Mouse (Mus musculus) CH12.LX (cell line): ENCODE results near the gene 1110032A03Rik. TPM values are rescaled to one million over a fixed set of nuclear protein-coding genes. Genes with fewer than 3 reads are reported as not detected.

Experiments used
- DNase-seq: peaks from one replicate; pipeline ENCODE4 v3.0.0-alpha.2; 2013; ENCODE audit errors: extremely low read depth
- H3K27ac ChIP-seq: 2 replicates; pipeline ENCODE4 v1.5.1; 2012; ENCODE audit warnings: low read depth, mild to moderate bottlenecking, control low read depth, moderate library complexity; ENCODE audit not compliant: insufficient read depth
- H3K27me3 ChIP-seq: replicated peaks from 2 replicates; pipeline ENCODE3; 2012; ENCODE audit warnings: inconsistent platforms
- H3K36me3 ChIP-seq, 2 experiments: replicated peaks in 1 of 2; 2 replicates each; pipeline versions ENCODE3 to v1.6.1; 2012; ENCODE audit warnings: inconsistent platforms in 1 of 2, low read length in 1 of 2, mild to moderate bottlenecking in 1 of 2, mixed read lengths in 1 of 2, moderate library complexity in 1 of 2; ENCODE audit not compliant: control insufficient read depth in 1 of 2, insufficient read depth in 1 of 2
- H3K4me1 ChIP-seq, 2 experiments: 2 replicates each; pipeline ENCODE4 v1.6.1; 2012; ENCODE audit warnings: inconsistent platforms in 1 of 2, moderate library complexity in 1 of 2; ENCODE audit not compliant: insufficient read depth in 2 of 2, control insufficient read depth in 1 of 2
- H3K4me2 ChIP-seq: 2 replicates; pipeline ENCODE4 v1.6.1; 2012; ENCODE audit warnings: low read depth, mild to moderate bottlenecking, control low read depth; ENCODE audit not compliant: poor library complexity, insufficient read depth, severe bottlenecking
- H3K4me3 ChIP-seq, 3 experiments: fragments of 150-350 bp in 1 of 3; sonication (generic) in 1 of 3; replicated peaks in 1 of 3; 2 replicates each; pipeline versions ENCODE3 to v1.5.1; 2011 to 2012; ENCODE audit warnings: low read depth in 2 of 3, low read length in 2 of 3, mild to moderate bottlenecking in 2 of 3, moderate library complexity in 2 of 3, control low read depth in 1 of 3, improper control_type of control experiment in 1 of 3, inconsistent platforms in 1 of 3, mixed read lengths in 1 of 3; ENCODE audit not compliant: poor library complexity in 1 of 3
- H3K79me2 ChIP-seq: replicated peaks from 2 replicates; pipeline ENCODE4 v1.6.1; 2012; ENCODE audit warnings: mild to moderate bottlenecking, moderate library complexity; ENCODE audit not compliant: control insufficient read depth, poor library complexity, insufficient read depth, severe bottlenecking; ENCODE audit errors: extremely low read depth
- H3K9ac ChIP-seq: 2 replicates; pipeline ENCODE4 v1.6.1; 2012; ENCODE audit warnings: low read depth, mild to moderate bottlenecking, control low read depth, moderate library complexity; ENCODE audit not compliant: insufficient read depth
- H3K9me3 ChIP-seq: replicated peaks from 2 replicates; pipeline ENCODE3; 2012; ENCODE audit warnings: low read length, inconsistent platforms, mixed read lengths
- BHLHE40 ChIP-seq: IDR thresholded peaks from 2 replicates; pipeline ENCODE4 v1.6.1; 2011; ENCODE audit warnings: mild to moderate bottlenecking, low read depth, low read length, improper control_type of control experiment
- CHD2 ChIP-seq: IDR thresholded peaks from 2 replicates; pipeline ENCODE4 v1.6.1; 2011; ENCODE audit warnings: low read length, improper control_type of control experiment
- EP300 ChIP-seq: IDR thresholded peaks from 2 replicates; pipeline ENCODE4 v1.6.1; 2011; ENCODE audit warnings: low read length, improper control_type of control experiment
- ETS1 ChIP-seq: conservative IDR thresholded peaks from 2 replicates; pipeline ENCODE4 v1.6.1; 2012; ENCODE audit warnings: low read depth, mild to moderate bottlenecking, inconsistent platforms, low read length, improper control_type of control experiment, moderate library complexity
- GABPA ChIP-seq: IDR thresholded peaks from 2 replicates; pipeline ENCODE4 v1.6.1; 2012; ENCODE audit warnings: low read depth, low read length, improper control_type of control experiment, inconsistent platforms; ENCODE audit not compliant: insufficient replicate concordance
- HCFC1 ChIP-seq: IDR thresholded peaks from 2 replicates; pipeline ENCODE4 v1.6.1; 2012; ENCODE audit warnings: low read depth, mild to moderate bottlenecking, inconsistent platforms, low read length, improper control_type of control experiment
- IRF4 ChIP-seq: IDR thresholded peaks from 2 replicates; pipeline ENCODE4 v1.6.1; 2014; ENCODE audit warnings: low read depth, mild to moderate bottlenecking, inconsistent platforms, low read length, improper control_type of control experiment
- JUN ChIP-seq: IDR thresholded peaks from 2 replicates; pipeline ENCODE4 v1.6.1; 2011; ENCODE audit warnings: low read depth, mild to moderate bottlenecking, low read length, improper control_type of control experiment, moderate library complexity; ENCODE audit not compliant: insufficient read depth
- JUND ChIP-seq: conservative IDR thresholded peaks from 2 replicates; pipeline ENCODE4 v1.6.1; 2011; ENCODE audit warnings: low read depth, low read length, improper control_type of control experiment
- MAFK ChIP-seq: IDR thresholded peaks from 2 replicates; pipeline ENCODE4 v1.6.1; 2011; ENCODE audit warnings: low read length, improper control_type of control experiment; ENCODE audit not compliant: insufficient replicate concordance
- MAX ChIP-seq: IDR thresholded peaks from 2 replicates; pipeline ENCODE4 v1.6.1; 2011; ENCODE audit warnings: low read length, improper control_type of control experiment
- MAZ ChIP-seq: IDR thresholded peaks from 2 replicates; pipeline ENCODE4 v1.6.1; 2012; ENCODE audit warnings: low read depth, mild to moderate bottlenecking, inconsistent platforms, low read length, improper control_type of control experiment, moderate library complexity
- MXI1 ChIP-seq: IDR thresholded peaks from 2 replicates; pipeline ENCODE4 v1.6.1; 2011; ENCODE audit warnings: mild to moderate bottlenecking, low read depth, low read length, improper control_type of control experiment
- MYC ChIP-seq: IDR thresholded peaks from 2 replicates; pipeline ENCODE4 v1.6.1; 2011; ENCODE audit warnings: low read depth, mild to moderate bottlenecking, improper control_type of control experiment, low read length
- NELFE ChIP-seq: IDR thresholded peaks from 2 replicates; pipeline ENCODE4 v1.6.1; 2011; ENCODE audit warnings: low read depth, low read length, improper control_type of control experiment
- NRF1 ChIP-seq: IDR thresholded peaks from 2 replicates; pipeline ENCODE4 v1.6.1; 2014; ENCODE audit warnings: low read depth, mild to moderate bottlenecking, inconsistent platforms, low read length, improper control_type of control experiment, moderate library complexity
- PAX5 ChIP-seq: IDR thresholded peaks from 2 replicates; pipeline ENCODE4 v1.6.1; 2012; ENCODE audit warnings: low read length, inconsistent platforms, mixed read lengths
- POLR2A ChIP-seq: IDR thresholded peaks from 2 replicates; pipeline ENCODE4 v1.6.1; 2011; ENCODE audit warnings: low read depth, mild to moderate bottlenecking, improper control_type of control experiment, low read length
- RAD21 ChIP-seq: IDR thresholded peaks from 2 replicates; pipeline ENCODE4 v1.6.1; 2011; ENCODE audit warnings: low read depth, mild to moderate bottlenecking, low read length, improper control_type of control experiment, moderate library complexity
- RCOR1 ChIP-seq: conservative IDR thresholded peaks from 2 replicates; pipeline ENCODE4 v1.6.1; 2012; ENCODE audit warnings: low read depth, mild to moderate bottlenecking, inconsistent platforms, low read length, improper control_type of control experiment
- SIN3A ChIP-seq: IDR thresholded peaks from 2 replicates; pipeline ENCODE4 v1.6.1; 2012; ENCODE audit warnings: low read length, improper control_type of control experiment, inconsistent platforms
- SMC3 ChIP-seq: IDR thresholded peaks from 2 replicates; pipeline ENCODE4 v1.6.1; 2011; ENCODE audit warnings: low read depth, low read length, improper control_type of control experiment
- TCF12 ChIP-seq: IDR thresholded peaks from 2 replicates; pipeline ENCODE4 v1.6.1; 2014; ENCODE audit warnings: low read depth, mild to moderate bottlenecking, inconsistent platforms, low read length, improper control_type of control experiment
- USF1 ChIP-seq: IDR thresholded peaks from 2 replicates; pipeline ENCODE4 v1.6.1; 2014; ENCODE audit warnings: low read depth, mild to moderate bottlenecking, inconsistent platforms, low read length, improper control_type of control experiment
- USF2 ChIP-seq: conservative IDR thresholded peaks from 2 replicates; pipeline ENCODE4 v1.6.1; 2011; ENCODE audit warnings: low read depth, low read length, improper control_type of control experiment
- ZC3H11A ChIP-seq: IDR thresholded peaks from 2 replicates; pipeline ENCODE4 v1.6.1; 2012; ENCODE audit warnings: low read depth, mild to moderate bottlenecking, inconsistent platforms, low read length, improper control_type of control experiment
- ZKSCAN1 ChIP-seq: IDR thresholded peaks from 2 replicates; pipeline ENCODE4 v1.6.1; 2012; ENCODE audit warnings: low read depth, inconsistent platforms, low read length, improper control_type of control experiment, borderline replicate concordance
- ZMIZ1 ChIP-seq: IDR thresholded peaks from 2 replicates; pipeline ENCODE4 v1.6.1; 2012; ENCODE audit warnings: low read depth, mild to moderate bottlenecking, inconsistent platforms, low read length, improper control_type of control experiment
- ZNF384 ChIP-seq: IDR thresholded peaks from 2 replicates; pipeline ENCODE4 v1.6.1; 2012; ENCODE audit warnings: low read depth, low read length, improper control_type of control experiment, inconsistent platforms
- dilution Hi-C: fragments of 300-500 bp; cut with MboI; formaldehyde crosslinking; loops from 2 replicates; pipeline ENCODE4 v1.14.3; 2020; ENCODE audit warnings: low sequenced_read_pairs; ENCODE audit not compliant: extremely low pct_unique_long_range_greater_than_20kb, extremely low pct_ligation_motif_present
- in situ Hi-C: fragments of 300-500 bp; cut with MboI; formaldehyde crosslinking; loops from 3 replicates; pipeline ENCODE4 v1.14.3; 2019; ENCODE audit warnings: low sequenced_read_pairs, low pct_ligation_motif_present, low pct_unique_long_range_greater_than_20kb, mixed read lengths
- polyA plus RNA-seq: library from polyadenylated mRNA; unstranded; fragments of >175 nt; gene quantifications from 2 replicates; pipeline ENCODE4 v1.2.1, GENCODE M21; 2012; ENCODE audit warnings: low read depth; ENCODE audit not compliant: insufficient read length
- total RNA-seq, 2 experiments: library from RNA; depleted of rRNA; stranded (reverse); fragments of 300-350 nt in 1 of 2; fragments of >200 nt in 1 of 2; gene quantifications; 2 replicates each; pipeline ENCODE4 v1.2.3; 2012 to 2014

1110032A03Rik gene
- total and polyA plus RNA-seq, 3 experiments = 7.7 to 11.3 (median 9.0) TPM

GRCm38 (mm10) chr9:50816512-50816911, 41.2 kb upstream of the 1110032A03Rik start:
- no peak overlapping the region for H3K4me3 ChIP-seq
- H3K4me1 ChIP-seq = no peaks in the 10 kb centered on the region
- no peak overlapping the region for H3K27ac ChIP-seq
- H3K27me3 ChIP-seq = no peaks in the 10 kb centered on the region
- peaks cover 7 to 71% of the 10 kb centered on the region in 2 experiments for H3K36me3 ChIP-seq
- dilution Hi-C loops (no loop called here), in situ Hi-C loops (no loop called here)
- no peaks in the 10 kb centered on the region for H3K9me3 ChIP-seq
- no peak overlapping the region for H3K9ac ChIP-seq
- DNase-seq = no peak
- no peaks in the 10 kb centered on the region for H3K79me2 ChIP-seq
- H3K4me2 ChIP-seq = no peak overlapping the region
- TF ChIP-seq MYC = no peak
- TF ChIP-seq MAZ = no peak
- no peak for TF ChIP-seq POLR2A
- no peak for TF ChIP-seq EP300
- no peak for TF ChIP-seq ZC3H11A
- TF ChIP-seq MXI1 = no peak
- TF ChIP-seq USF1 = no peak
- no peak for TF ChIP-seq PAX5
- TF ChIP-seq ETS1 = no peak
- no peak for TF ChIP-seq CHD2
- TF ChIP-seq TCF12 = no peak
- TF ChIP-seq NELFE = no peak
- TF ChIP-seq NRF1 = no peak
- no peak for TF ChIP-seq ZKSCAN1
- no peak for TF ChIP-seq JUN
- TF ChIP-seq RAD21 = no peak
- no peak for TF ChIP-seq BHLHE40
- no peak for TF ChIP-seq IRF4
- TF ChIP-seq GABPA = no peak
- no peak for TF ChIP-seq USF2

GRCm38 (mm10) chr9:50815666-50816065, 40.3 kb upstream of the 1110032A03Rik start:
- dilution Hi-C loops = no loop called here

More at GRCm38 (mm10) chr9:50815666-50816065, 40.3 kb upstream of the 1110032A03Rik start:
- no peak for DNase-seq
- Histone ChIP-seq H3K4me2 (no peak overlapping the region), H3K36me3 (peaks cover 7 to 73% of the 10 kb centered on the region in 2 experiments), H3K4me3 (no peak overlapping the region), H3K27me3 (no peaks in the 10 kb centered on the region), H3K27ac (no peak overlapping the region), H3K9me3 (no peaks in the 10 kb centered on the region), H3K4me1 (no peaks in the 10 kb centered on the region), H3K9ac (no peak overlapping the region), H3K79me2 (no peaks in the 10 kb centered on the region)
- TF ChIP-seq EP300 (no peak), ZNF384 (no peak), HCFC1 (no peak), SMC3 (no peak), RCOR1 (no peak), TCF12 (no peak), GABPA (no peak), SIN3A (no peak), NELFE (no peak), MAFK (no peak), JUND (no peak), ZMIZ1 (no peak), MAX (no peak), ZKSCAN1 (no peak)
- in situ Hi-C loops = no loop called here
